Mouse (Mus musculus): ENCODE data around the gene Spp1.

DNA sequence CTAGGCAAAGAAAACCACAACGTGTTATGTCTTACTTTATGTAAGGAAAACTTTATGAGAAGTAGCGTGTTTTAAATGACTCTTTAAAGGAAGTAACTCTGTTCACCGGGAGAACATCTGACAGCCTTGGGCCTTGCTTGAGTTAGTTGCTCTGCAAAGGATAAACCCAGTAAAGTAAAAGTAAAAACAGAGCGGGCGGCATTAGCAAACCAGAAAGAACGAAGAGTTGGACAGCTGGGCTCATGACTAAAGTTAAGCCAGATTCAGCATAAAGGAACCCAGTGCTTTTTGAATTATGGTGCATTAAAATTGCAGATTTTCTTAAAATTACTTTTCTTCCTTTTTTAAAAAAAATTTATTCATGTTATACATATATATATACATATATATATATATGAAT lies 19.6 kb downstream of the Spp1 start:
- TF ChIP-seq TAL1 (IDR thresholded peaks at IDR 0.05; ENCODE audit: low read length) = no peak
- TF ChIP-seq GATA1 (IDR thresholded peaks at IDR 0.05; ENCODE audit: low read length) = no peak
